Mouse (Mus musculus): ENCODE data around the gene Cited4.

GRCm38 (mm10) chr4:120674775-120675451 lies 8.5 kb downstream of the Cited4 start:
- TF ChIP-seq TCF12 (IDR thresholded peaks at IDR 0.05; ENCODE audit: insufficient read depth, poor library complexity, severe bottlenecking) (no peak), E2F4 (IDR thresholded peaks at IDR 0.05; ENCODE audit: insufficient read depth) (no peak), POLR2A (IDR thresholded peaks at IDR 0.05; ENCODE audit: insufficient read length, low read depth) (no peak), MYOG (IDR thresholded peaks at IDR 0.05; ENCODE audit: control insufficient read depth in 1 of 3, insufficient read depth in 1 of 3, insufficient read length in 2 of 3, low read depth in 2 of 3) (no peak), USF1 (IDR thresholded peaks at IDR 0.05; ENCODE audit: low read depth) (no peak), TCF3 (IDR thresholded peaks at IDR 0.05; ENCODE audit: insufficient read length, low read depth) (no peak), POLR2AphosphoS2 (IDR thresholded peaks at IDR 0.05; ENCODE audit: insufficient read length, low read depth) (no peak)
